Mouse (Mus musculus) E14TG2a.4 (cell line): Measurements from ENCODE around the gene Bsn.

Experiments used
- CTCF ChIP-seq: conservative IDR thresholded peaks from 2 replicates; pipeline ENCODE4 v1.5.1; 2014; ENCODE audit warnings: low read length
- NANOG ChIP-seq: IDR thresholded peaks from 2 replicates; pipeline ENCODE4 v1.6.1; 2014; ENCODE audit warnings: borderline replicate concordance, low read length, mixed read lengths
- POU5F1 ChIP-seq: IDR thresholded peaks from 2 replicates; pipeline ENCODE4 v1.6.1; 2014; ENCODE audit warnings: low read length, borderline replicate concordance

DNA sequence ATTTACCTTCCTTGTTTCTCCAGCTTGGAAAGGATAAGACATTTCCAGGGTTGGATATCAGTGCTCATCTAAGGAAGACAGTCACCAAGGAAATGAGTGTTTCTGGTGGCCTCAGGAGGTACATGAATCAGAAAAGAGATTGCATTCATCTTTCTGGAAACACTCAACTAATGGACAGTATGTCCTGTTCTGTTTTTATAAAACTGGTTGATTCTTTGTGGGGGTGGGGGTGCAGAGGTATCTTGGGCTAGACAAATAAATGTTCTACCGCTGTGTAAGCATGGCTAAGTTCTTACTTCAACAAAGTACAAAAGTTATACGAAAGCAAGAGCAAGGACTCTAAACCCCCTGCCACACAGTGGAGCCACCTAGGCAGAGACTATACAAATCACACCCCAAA, 42.7 kb upstream of the Bsn start:
- TF ChIP-seq POU5F1 (no peak), CTCF (no peak), NANOG (no peak)
